Mouse (Mus musculus): ENCODE measurements at regions not wholly inside any gene's neighbourhood (a gene's known extent, or its start where the extent isn't known, plus 50 kb on each side); places are given as distances from the start of the nearest gene placed in this dataset.

GRCm38 (mm10) chr15:62528975-62529374 lies 1316.0 kb downstream of the Gsdmc2 start:
- TF ChIP-seq E2F4 (IDR thresholded peaks at IDR 0.05; ENCODE audit: insufficient replicate concordance, low read depth, low read length) (no peak), JUND (conservative IDR thresholded peaks at IDR 0.05; ENCODE audit: low read depth, low read length) (no peak), CHD2 (IDR thresholded peaks at IDR 0.05; ENCODE audit: low read length) (no peak), POLR2A (IDR thresholded peaks at IDR 0.05; ENCODE audit: low read depth, low read length) (no peak), MAFK (IDR thresholded peaks at IDR 0.05; ENCODE audit: insufficient replicate concordance, low read length) (no peak), EP300 (IDR thresholded peaks at IDR 0.05; ENCODE audit: low read length) (no peak), CTCF (conservative IDR thresholded peaks at IDR 0.05 in 1 of 2, IDR thresholded peaks at IDR 0.05 in 1 of 2; ENCODE audit: low read depth in 2 of 2, low read length in 2 of 2) (peak in 1 of 2 experiments; percentile 58; a peak in 2 of 4 replicates), MEF2A (IDR thresholded peaks at IDR 0.05; ENCODE audit: borderline replicate concordance, low read depth, low read length) (no peak), TBP (conservative IDR thresholded peaks at IDR 0.05; ENCODE audit: low read depth, low read length) (no peak), RCOR1 (conservative IDR thresholded peaks at IDR 0.05; ENCODE audit: low read depth, low read length) (no peak)
